Mouse (Mus musculus) hindbrain, postnatal 0 days (tissue): ENCODE measurements around the gene Cdh18. TPM values are rescaled to one million over a fixed set of nuclear protein-coding genes. Genes with fewer than 3 reads are reported as not detected.

Experiments
- ATAC-seq: fragments of 200-750 bp; cut with Nextera tagmentation; 2 replicates; pipeline ENCODE4 v1.8.0; 2017; ENCODE audit warnings: mild to moderate bottlenecking, moderate TSS enrichment, moderate library complexity
- DNase-seq: peaks from one replicate; pipeline ENCODE4 v3.0.0-alpha.2; 2015; ENCODE audit warnings: low spot score
- H3K27ac ChIP-seq: fragments of 300-500 bp; sonication (generic); 2 replicates; pipeline ENCODE4 v1.5.1; 2014; ENCODE audit warnings: mild to moderate bottlenecking
- H3K27me3 ChIP-seq: fragments of 300-500 bp; sonication (generic); 2 replicates; pipeline ENCODE4 v1.6.1; 2014; ENCODE audit warnings: low read length, mixed read lengths; ENCODE audit not compliant: insufficient read depth
- H3K36me3 ChIP-seq: fragments of 300-500 bp; sonication (generic); 2 replicates; pipeline ENCODE4 v1.6.1; 2014; ENCODE audit warnings: low read length, mixed read lengths; ENCODE audit not compliant: insufficient read depth
- H3K4me1 ChIP-seq: fragments of 300-500 bp; sonication (generic); 2 replicates; pipeline ENCODE4 v1.6.1; 2014; ENCODE audit warnings: antibody characterized with exemption, low read length, mixed read lengths; ENCODE audit not compliant: insufficient read depth
- H3K4me2 ChIP-seq: fragments of 300-500 bp; sonication (generic); 2 replicates; pipeline ENCODE4 v1.6.1; 2014; ENCODE audit warnings: low read depth, mild to moderate bottlenecking, low read length, moderate library complexity, mixed read lengths
- H3K4me3 ChIP-seq: fragments of 300-500 bp; sonication (generic); 2 replicates; pipeline ENCODE4 v1.5.1; 2014; ENCODE audit warnings: low read length
- H3K9ac ChIP-seq: fragments of 300-500 bp; sonication (generic); replicated peaks from 2 replicates; pipeline ENCODE4 v1.6.1; 2014; ENCODE audit warnings: mild to moderate bottlenecking, low read length, moderate library complexity, mixed read lengths
- H3K9me3 ChIP-seq: fragments of 300-500 bp; sonication (generic); 2 replicates; pipeline ENCODE4 v1.6.1; 2016; ENCODE audit warnings: low read length, mixed read lengths
- CTCF ChIP-seq: IDR thresholded peaks from 2 replicates; pipeline ENCODE4 v1.5.1; 2016; ENCODE audit warnings: antibody characterized with exemption, control low read depth, low read depth
- WGBS: fragments of 180-500 bp; shearing (Covaris S2); extraction: QIAGEN DNeasy Blood & Tissue Kit; methylation state at CpG from one replicate; pipeline ENCODE4 v1.1.7; 2014; 5-methylcytosine and 5-hydroxymethylcytosine counted together
- polyA plus RNA-seq: library from polyadenylated mRNA; unstranded; fragments of >200 nt; fragmentation: Nextera tagmentation; extraction: Ambion mirVana; gene quantifications from 2 replicates; pipeline ENCODE4 v1.2.1, GENCODE M21; 2015
- total RNA-seq: library from RNA; depleted of rRNA; stranded (reverse); fragments of >200 nt; gene quantifications from 2 replicates; pipeline ENCODE4 v1.2.3, GENCODE M21; 2014

Gene Cdh18
- total and polyA plus RNA-seq, 2 experiments from 2014 or later = 12.3 to 61.0 TPM

GRCm38 (mm10) chr15:22898208-22898607 is 349.4 kb downstream of the Cdh18 start:
- no peak overlapping the region for H3K27ac ChIP-seq
- no peaks in the 10 kb centered on the region for H3K4me1 ChIP-seq
- no peak for ATAC-seq
- no peak overlapping the region for H3K4me2 ChIP-seq
- no peak overlapping the region for H3K4me3 ChIP-seq
- no peaks in the 10 kb centered on the region for H3K36me3 ChIP-seq
- no peaks in the 10 kb centered on the region for H3K27me3 ChIP-seq
- H3K9me3 ChIP-seq = no peaks in the 10 kb centered on the region
- DNase-seq = no peak
- 71% methylated on average over 4 of the region's 4 CpGs for WGBS
- TF ChIP-seq CTCF = no peak
- H3K9ac ChIP-seq = no peak overlapping the region

DNA sequence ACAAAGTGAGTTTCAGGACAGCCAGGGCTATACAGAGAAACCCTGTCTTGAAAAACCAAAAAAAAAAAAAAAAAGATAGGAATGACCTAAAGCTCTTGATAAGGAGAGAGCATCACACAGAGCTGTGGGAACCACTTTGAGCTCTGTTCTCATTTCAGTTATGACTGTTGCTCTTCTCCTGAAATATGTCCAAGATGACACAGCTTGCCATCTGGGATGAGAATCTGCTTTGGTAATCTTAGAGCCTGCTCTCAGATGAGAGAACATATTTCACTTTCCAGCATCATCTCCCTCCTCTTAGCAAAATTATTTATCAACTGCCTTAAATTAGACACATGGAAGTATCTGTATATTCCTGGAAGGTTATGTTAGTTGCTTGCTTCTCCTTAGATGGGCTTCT is 365.6 kb downstream of the Cdh18 start:
- no peaks in the 10 kb centered on the region for H3K4me1 ChIP-seq
- no peak overlapping the region for H3K4me3 ChIP-seq
- no peaks in the 10 kb centered on the region for H3K9me3 ChIP-seq
- DNase-seq (no peak), ATAC-seq (no peak)
- no peak overlapping the region for H3K4me2 ChIP-seq
- H3K36me3 ChIP-seq = no peaks in the 10 kb centered on the region
- H3K27ac ChIP-seq = no peak overlapping the region
- no peak for TF ChIP-seq CTCF
- no peak overlapping the region for H3K9ac ChIP-seq
- no peaks in the 10 kb centered on the region for H3K27me3 ChIP-seq

GRCm38 (mm10) chr15:22934293-22934692 is 385.5 kb downstream of the Cdh18 start:
- no peak for TF ChIP-seq CTCF
- DNase-seq = no peak
- Histone ChIP-seq H3K27ac (no peak overlapping the region), H3K4me3 (no peak overlapping the region), H3K9me3 (no peaks in the 10 kb centered on the region), H3K9ac (no peak overlapping the region), H3K27me3 (no peaks in the 10 kb centered on the region), H3K4me1 (no peaks in the 10 kb centered on the region), H3K4me2 (no peak overlapping the region), H3K36me3 (no peaks in the 10 kb centered on the region)
- WGBS = 65% methylated on average over 4 of the region's 4 CpGs
- no peak for ATAC-seq

DNA sequence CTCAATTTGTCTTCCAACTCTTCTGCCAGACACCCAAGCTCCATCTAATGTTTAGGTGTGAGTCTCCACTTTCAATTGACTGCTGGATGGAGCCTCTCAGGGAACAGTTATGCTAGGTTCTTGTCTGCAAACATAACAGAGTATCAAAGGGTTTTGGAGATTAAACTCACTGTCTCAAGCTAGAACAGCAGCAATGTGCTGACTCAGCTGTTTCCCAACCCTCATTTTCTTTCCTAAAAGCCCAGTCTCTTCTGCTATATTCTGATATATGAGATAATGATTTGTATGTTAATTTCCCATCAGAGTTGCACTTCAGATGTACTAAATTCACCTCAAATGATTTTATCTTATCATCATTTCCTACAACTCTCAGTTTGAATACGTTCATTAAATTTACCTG is 398.4 kb downstream of the Cdh18 start:
- WGBS = 73% methylated on average over 1 of the region's 1 CpGs
- H3K4me1 ChIP-seq = no peaks in the 10 kb centered on the region
- no peak overlapping the region for H3K9ac ChIP-seq
- TF ChIP-seq CTCF = no peak
- H3K27ac ChIP-seq = no peak overlapping the region
- DNase-seq (no peak), ATAC-seq (no peak)
- H3K27me3 ChIP-seq = no peaks in the 10 kb centered on the region
- no peaks in the 10 kb centered on the region for H3K36me3 ChIP-seq
- no peaks in the 10 kb centered on the region for H3K9me3 ChIP-seq
- H3K4me2 ChIP-seq = no peak overlapping the region
- no peak overlapping the region for H3K4me3 ChIP-seq

DNA sequence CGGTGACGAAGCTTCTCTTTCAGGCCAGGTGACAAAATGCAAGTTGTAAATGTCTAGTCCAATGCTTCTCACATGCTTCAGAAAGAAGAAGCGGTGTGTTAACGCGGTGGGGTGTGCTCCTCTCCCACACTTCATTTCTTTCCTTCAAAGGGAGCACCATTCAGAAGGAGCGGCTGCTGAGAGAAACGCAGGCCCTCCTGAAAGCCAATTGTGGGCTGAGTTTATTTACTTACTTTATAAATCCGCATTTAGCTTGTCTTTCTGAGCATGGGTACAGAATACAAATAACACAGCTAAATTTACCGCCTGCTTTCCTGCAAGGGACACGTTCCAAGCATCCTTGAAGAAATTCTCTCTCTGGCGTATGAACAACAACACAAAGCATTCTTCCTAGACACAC is 420.6 kb downstream of the Cdh18 start:
- 69% methylated on average over 11 of the region's 11 CpGs for WGBS
- DNase-seq = no peak
- Histone ChIP-seq H3K4me3 (no peak overlapping the region), H3K4me1 (no peaks in the 10 kb centered on the region), H3K27me3 (no peaks in the 10 kb centered on the region), H3K27ac (no peak overlapping the region), H3K36me3 (no peaks in the 10 kb centered on the region), H3K9ac (no peak overlapping the region), H3K4me2 (no peak overlapping the region), H3K9me3 (no peaks in the 10 kb centered on the region)
- no peak for TF ChIP-seq CTCF
- ATAC-seq = no peak

DNA sequence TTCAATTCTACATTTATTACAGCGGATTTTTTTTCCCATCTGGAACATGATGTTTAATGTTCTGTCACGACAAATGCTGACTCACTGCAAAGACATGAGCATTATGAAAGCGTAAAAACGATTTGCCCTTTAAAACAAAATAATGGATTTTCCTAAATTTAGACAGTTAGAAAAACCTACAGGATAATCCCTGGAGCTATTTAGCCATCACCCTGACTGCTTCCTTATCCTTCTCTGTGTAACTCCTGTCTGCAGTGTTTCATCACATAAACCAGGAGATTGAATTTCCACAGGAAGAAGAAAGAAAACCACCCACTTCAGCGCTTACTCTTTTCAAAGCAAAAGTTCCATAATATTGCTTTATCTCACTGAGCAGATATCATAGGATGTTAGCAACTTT is 431.3 kb downstream of the Cdh18 start:
- H3K4me3 ChIP-seq = no peak overlapping the region
- H3K27ac ChIP-seq = no peak overlapping the region
- H3K4me1 ChIP-seq = no peaks in the 10 kb centered on the region
- H3K9me3 ChIP-seq = no peaks in the 10 kb centered on the region
- ATAC-seq = no peak
- H3K9ac ChIP-seq = no peak overlapping the region
- TF ChIP-seq CTCF = no peak
- H3K36me3 ChIP-seq = no peaks in the 10 kb centered on the region
- no peak for DNase-seq
- 81% methylated on average over 5 of the region's 5 CpGs for WGBS
- H3K27me3 ChIP-seq = no peaks in the 10 kb centered on the region
- H3K4me2 ChIP-seq = no peak overlapping the region

- H3K27ac ChIP-seq = no peak overlapping the region
- 81% methylated on average over 5 of the region's 5 CpGs for WGBS
- DNase-seq (no peak), ATAC-seq (no peak)
- no peaks in the 10 kb centered on the region for H3K4me1 ChIP-seq
- no peaks in the 10 kb centered on the region for H3K36me3 ChIP-seq
- H3K4me2 ChIP-seq = no peak overlapping the region
- no peak overlapping the region for H3K9ac ChIP-seq
- no peaks in the 10 kb centered on the region for H3K9me3 ChIP-seq
- no peak overlapping the region for H3K4me3 ChIP-seq
- TF ChIP-seq CTCF = no peak
- no peaks in the 10 kb centered on the region for H3K27me3 ChIP-seq
Observed at GRCm38 (mm10) chr15:22984647-22985046, 435.8 kb downstream of the Cdh18 start.
